Comparison of ENCODE assay signal across 11 mouse cellular contexts in the genomic region with DNA sequence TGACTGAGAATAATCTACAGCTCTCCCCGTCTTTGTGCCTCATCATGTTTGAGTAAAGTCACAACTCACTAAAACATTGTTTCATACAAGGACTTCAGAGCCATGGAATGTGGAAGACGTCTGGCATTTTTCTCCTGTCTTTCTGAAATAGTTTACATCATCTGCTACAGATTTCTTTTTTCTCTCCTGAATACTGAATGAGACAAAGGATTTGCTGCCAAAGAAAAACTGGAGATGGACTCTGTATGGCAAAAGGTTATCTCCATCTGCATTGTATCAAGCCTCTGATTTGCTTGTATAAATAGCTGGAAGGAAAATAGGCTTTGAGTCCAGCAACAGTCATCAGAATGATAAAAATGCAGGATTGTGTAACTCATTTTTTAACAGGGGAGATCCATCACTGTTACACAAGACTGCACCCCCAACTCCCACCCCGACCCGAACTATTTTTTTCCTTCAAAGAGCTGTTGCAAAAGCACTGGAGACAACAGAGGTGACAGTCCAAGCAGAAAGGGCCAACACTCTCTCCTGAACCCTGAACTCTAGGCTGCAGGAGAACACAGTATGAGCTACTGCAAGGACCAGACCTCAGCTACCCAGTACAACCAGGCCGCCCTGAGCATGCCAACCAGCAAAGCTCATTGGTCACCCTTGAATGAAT. TPM values are rescaled to one million over a fixed set of nuclear protein-coding genes. Genes with fewer than 3 reads are reported as not detected.
A peak's percentile ranks its signal among the peaks of the same experiment; 100 is the strongest.
DNase-seq lines count a peak whose midpoint lies in the region; ATAC-seq and TF ChIP-seq lines count a peak whose summit lies in the region.
"Had no signal": no experiment of that assay in that cellular context is flagged by ENCODE, and none has a peak within 500 bp of the region (broad histone marks: within the 10 kb centered on the region; RNA-seq: fewer than 3 reads in every experiment).

No protein-coding gene starts in this region.

- H3K9ac ChIP-seq in lung, postnatal 0 days (replicated peaks; ENCODE audit: low read depth): no peak overlapping the region
- H3K9ac ChIP-seq in hindbrain, embryonic 14.5 days: no peak overlapping the region
- H3K9ac ChIP-seq: forebrain, embryonic 13.5 days had no signal

- no peaks in the 10 kb centered on the region for H3K9me3 ChIP-seq in lung, postnatal 0 days (ENCODE audit: low read length)
- H3K9me3 ChIP-seq in hindbrain, embryonic 14.5 days (ENCODE audit: control insufficient read depth, low read length): no peaks in the 10 kb centered on the region
- H3K9me3 ChIP-seq: forebrain, embryonic 13.5 days had no signal

- no peak overlapping the region for H3K4me3 ChIP-seq in gastrocnemius, adult 2 months
- no peak overlapping the region for H3K4me3 ChIP-seq in kidney, adult 2 months (ENCODE audit: insufficient read depth, low read depth, low read length)
- no peak overlapping the region for H3K4me3 ChIP-seq in lung, postnatal 0 days (ENCODE audit: low read depth, low read length)
- H3K4me3 ChIP-seq in hindbrain, embryonic 14.5 days (replicated peaks; ENCODE audit: low read length): no peak overlapping the region
- H3K4me3 ChIP-seq: forebrain, embryonic 13.5 days had no signal

- no peak for DNase-seq in gastrocnemius, adult 2 months
- DNase-seq in gastrocnemius, postnatal 36 days: no peak
- DNase-seq in NIH3T3 (ENCODE audit: low read depth): peak; percentile 75
- peak; percentile 63 for DNase-seq in kidney, adult 2 months
- DNase-seq in lung, postnatal 0 days (ENCODE audit: low spot score): peak; percentile 85
- DNase-seq in hindbrain, embryonic 14.5 days (ENCODE audit: low spot score): no peak
- DNase-seq in embryo, embryonic 9.5 days (ENCODE audit: extremely low spot score): no peak
- DNase-seq: left cerebral cortex, postnatal 4 days had no signal

- peak; percentile 84 for ATAC-seq in lung, postnatal 0 days
- ATAC-seq in hindbrain, embryonic 14.5 days (ENCODE audit: low FRiP score): no peak
- no peak for ATAC-seq in monocyte, adult 5-6 weeks (replicated peaks; ENCODE audit: insufficient number of reproducible peaks, low FRiP score, low TSS enrichment, poor library complexity, severe bottlenecking)
- ATAC-seq: forebrain, embryonic 13.5 days had no signal

- no peak overlapping the region for H3K4me2 ChIP-seq in lung, postnatal 0 days (replicated peaks; ENCODE audit: low read depth, low read length)
- no peak overlapping the region for H3K4me2 ChIP-seq in hindbrain, embryonic 14.5 days (replicated peaks)
- H3K4me2 ChIP-seq: forebrain, embryonic 13.5 days had no signal

- peak overlapping the region; percentile 57 for H3K27ac ChIP-seq in gastrocnemius, adult 2 months
- no peak overlapping the region for H3K27ac ChIP-seq in kidney, adult 2 months (ENCODE audit: insufficient read depth, low read depth, low read length)
- H3K27ac ChIP-seq in lung, postnatal 0 days (ENCODE audit: low read length): no peak overlapping the region
- H3K27ac ChIP-seq in hindbrain, embryonic 14.5 days: no peak overlapping the region
- H3K27ac ChIP-seq: forebrain, embryonic 13.5 days; macrophage had no signal

- no peaks in the 10 kb centered on the region for H3K27me3 ChIP-seq in kidney, adult 2 months (replicated peaks; ENCODE audit: control insufficient read depth, insufficient read depth, low read length)
- H3K27me3 ChIP-seq in lung, postnatal 0 days (replicated peaks; ENCODE audit: insufficient read depth, low read length): no peaks in the 10 kb centered on the region
- no peaks in the 10 kb centered on the region for H3K27me3 ChIP-seq in hindbrain, embryonic 14.5 days (ENCODE audit: control insufficient read depth, insufficient read depth, low read length)
- H3K27me3 ChIP-seq: forebrain, embryonic 13.5 days had no signal

- TF ChIP-seq CTCF in gastrocnemius, adult 2 months (IDR thresholded peaks at IDR 0.05): no peak
- no peak for TF ChIP-seq CTCF in kidney, adult 2 months (conservative IDR thresholded peaks at IDR 0.05; ENCODE audit: insufficient read depth, insufficient read length, low read depth, low read length)
- TF ChIP-seq CTCF in lung, postnatal 0 days (IDR thresholded peaks at IDR 0.05): no peak

- TF ChIP-seq POLR2A in kidney, adult 2 months (IDR thresholded peaks at IDR 0.05; ENCODE audit: low read depth, low read length): no peak

- no peaks in the 10 kb centered on the region for H3K4me1 ChIP-seq in kidney, adult 2 months (ENCODE audit: control insufficient read depth, insufficient read depth, low read length)
- no peaks in the 10 kb centered on the region for H3K4me1 ChIP-seq in lung, postnatal 0 days (ENCODE audit: insufficient read depth, low read depth, low read length)
- no peaks in the 10 kb centered on the region for H3K4me1 ChIP-seq in hindbrain, embryonic 14.5 days (replicated peaks; ENCODE audit: control insufficient read depth, insufficient read depth, low read length)
- H3K4me1 ChIP-seq: forebrain, embryonic 13.5 days had no signal

- 52% methylated on average over 5 of the region's 5 CpGs for WGBS in kidney, adult 2 months
- WGBS in lung, postnatal 0 days: 41% methylated on average over 5 of the region's 5 CpGs
- WGBS in hindbrain, embryonic 14.5 days: 76% methylated on average over 5 of the region's 5 CpGs

- H3K36me3 ChIP-seq in kidney, adult 2 months (ENCODE audit: control insufficient read depth, insufficient read depth, low read length): no peaks in the 10 kb centered on the region
- H3K36me3 ChIP-seq in lung, postnatal 0 days (ENCODE audit: insufficient read depth, low read length): no peaks in the 10 kb centered on the region
- H3K36me3 ChIP-seq in hindbrain, embryonic 14.5 days (replicated peaks; ENCODE audit: control insufficient read depth, insufficient read depth): no peaks in the 10 kb centered on the region

- intact Hi-C loops in gastrocnemius, adult 2 months (cut with DNase I): no loop called here
- intact Hi-C loops in gastrocnemius, postnatal 36 days (cut with DNase I): no loop called here

- TF ChIP-seq EP300 in lung, postnatal 0 days (IDR thresholded peaks at IDR 0.05): peak; percentile 71; the same call in 1 of the 2 replicates

RNA-seq across cellular contexts. Expression of gene Svep1, which starts 21.8 kb away (rescaled TPM):
- total RNA-seq in gastrocnemius, adult 2 months (2021): 1 to 10 TPM; 5.1 to 7.5 TPM
- total RNA-seq in gastrocnemius, postnatal 36 days (2021): 1 to 10 TPM; 6.5 to 6.8 TPM
- 8.9 and 10.6 TPM in 2 replicates for polyA plus RNA-seq in kidney, adult 2 months (2012; rRNA removed)
- 3.9 and 5.0 TPM in 2 replicates for polyA plus RNA-seq in lung, postnatal 0 days (2015; fragmentation: Nextera tagmentation; extraction: Ambion mirVana)
- 0.62 and 0.64 TPM in 2 replicates for polyA plus RNA-seq in hindbrain, embryonic 14.5 days (2014; fragmentation: Nextera tagmentation; extraction: Ambion mirVana)
- total RNA-seq in monocyte, adult 5-6 weeks (2017): not detected in 3 replicates
- polyA plus RNA-seq: macrophage had no signal

Comparison
In these comparisons a context has a peak if more than half of its experiments do, and no peak if none do; other contexts are left out.
1. DNase-seq: peak in NIH3T3 (single experiment), kidney, adult 2 months (single experiment) and lung, postnatal 0 days (single experiment); none in gastrocnemius, adult 2 months (single experiment), gastrocnemius, postnatal 36 days (0 of 2), hindbrain, embryonic 14.5 days (single experiment) and embryo, embryonic 9.5 days (single experiment).